ENCODE assay signal across 20 mouse cellular contexts in genomic region chr1:126511835-126512445, GRCm38 (mm10).
A peak's percentile ranks its signal among the peaks of the same experiment; 100 is the strongest.
DNase-seq lines count a peak whose midpoint lies in the region; ATAC-seq lines count a peak whose summit lies in the region.
"Had no signal": no experiment of that assay in that cellular context is flagged by ENCODE, and none has a peak within 500 bp of the region (broad histone marks: within the 10 kb centered on the region; RNA-seq: fewer than 3 reads in every experiment).

No protein-coding gene starts in this region.

- H3K27ac ChIP-seq in midbrain, embryonic 11.5 days (ENCODE audit: low read depth, low read length) = no peak overlapping the region
- H3K27ac ChIP-seq: embryonic facial prominence, embryonic 12.5 days; heart, embryonic 13.5 days; midbrain, embryonic 13.5 days had no signal

- H3K4me1 ChIP-seq in midbrain, embryonic 11.5 days (ENCODE audit: control insufficient read depth, insufficient read depth, low read length) = no peaks in the 10 kb centered on the region
- H3K4me1 ChIP-seq: midbrain, embryonic 13.5 days had no signal

- no peak overlapping the region for H3K9ac ChIP-seq in midbrain, embryonic 11.5 days (ENCODE audit: low read length)
- H3K9ac ChIP-seq: embryonic facial prominence, embryonic 12.5 days; heart, embryonic 13.5 days; midbrain, embryonic 13.5 days had no signal

- DNase-seq in kidney, adult 9 months = peak; percentile 8
- DNase-seq in kidney, postnatal 4 days = no peak
- DNase-seq in embryo, embryonic 11 days = peak; percentile 43
- DNase-seq in hindlimb bud, embryonic 11.5 days (ENCODE audit: extremely low spot score, low read depth, low spot score) = peak; percentile 57
- DNase-seq in mesoderm, embryonic 11.5 days (ENCODE audit: low read depth, low spot score) = peak; percentile 57
- no peak for DNase-seq in midbrain, embryonic 11.5 days (ENCODE audit: low spot score, missing footprints)
- DNase-seq in MN1 (ENCODE audit: low spot score) = no peak
- DNase-seq in layer of hippocampus, adult 9-10 months (ENCODE audit: low spot score) = no peak
- DNase-seq: adrenal gland, postnatal 14 days; cerebellum, adult 8-10 months; heart, postnatal 4 days; layer of hippocampus, adult 9-11 months; liver; lung, adult 18-20 months; lung, postnatal 36 days; right cerebral cortex, postnatal 14 days had no signal

- 85% methylated on average over 5 of the region's 5 CpGs for WGBS in midbrain, embryonic 11.5 days

- H3K27me3 ChIP-seq in midbrain, embryonic 11.5 days (ENCODE audit: control insufficient read depth, insufficient read depth, low read length) = no peaks in the 10 kb centered on the region
- H3K27me3 ChIP-seq: embryonic facial prominence, embryonic 12.5 days; heart, embryonic 13.5 days; midbrain, embryonic 13.5 days had no signal

- no peak for ATAC-seq in midbrain, embryonic 11.5 days (ENCODE audit: low FRiP score)
- ATAC-seq: midbrain, embryonic 13.5 days had no signal

- H3K36me3 ChIP-seq in midbrain, embryonic 11.5 days (ENCODE audit: control insufficient read depth, insufficient read depth, low read length) = no peaks in the 10 kb centered on the region
- H3K36me3 ChIP-seq: embryonic facial prominence, embryonic 12.5 days; G1E; heart, embryonic 13.5 days; midbrain, embryonic 13.5 days had no signal

- H3K4me3 ChIP-seq in midbrain, embryonic 11.5 days (ENCODE audit: low read depth, low read length) = no peak overlapping the region
- H3K4me3 ChIP-seq: embryonic facial prominence, embryonic 12.5 days; heart, embryonic 13.5 days; midbrain, embryonic 13.5 days had no signal

- no peak overlapping the region for H3K4me2 ChIP-seq in midbrain, embryonic 11.5 days
- H3K4me2 ChIP-seq: embryonic facial prominence, embryonic 12.5 days; heart, embryonic 13.5 days; midbrain, embryonic 13.5 days had no signal

- no peaks in the 10 kb centered on the region for H3K9me3 ChIP-seq in midbrain, embryonic 11.5 days (ENCODE audit: control insufficient read depth, low read length)
- H3K9me3 ChIP-seq: embryonic facial prominence, embryonic 12.5 days; heart, embryonic 13.5 days; midbrain, embryonic 13.5 days had no signal

Comparison
In these comparisons a context has a peak if more than half of its experiments do, and no peak if none do; other contexts are left out.
1. DNase-seq: peak in kidney, adult 9 months (single experiment), embryo, embryonic 11 days (single experiment), hindlimb bud, embryonic 11.5 days (single experiment) and mesoderm, embryonic 11.5 days (single experiment); none in kidney, postnatal 4 days (0 of 2), midbrain, embryonic 11.5 days (single experiment), MN1 (single experiment) and layer of hippocampus, adult 9-10 months (single experiment).